17 mouse cellular contexts compared by ENCODE assay signal in the genomic region with DNA sequence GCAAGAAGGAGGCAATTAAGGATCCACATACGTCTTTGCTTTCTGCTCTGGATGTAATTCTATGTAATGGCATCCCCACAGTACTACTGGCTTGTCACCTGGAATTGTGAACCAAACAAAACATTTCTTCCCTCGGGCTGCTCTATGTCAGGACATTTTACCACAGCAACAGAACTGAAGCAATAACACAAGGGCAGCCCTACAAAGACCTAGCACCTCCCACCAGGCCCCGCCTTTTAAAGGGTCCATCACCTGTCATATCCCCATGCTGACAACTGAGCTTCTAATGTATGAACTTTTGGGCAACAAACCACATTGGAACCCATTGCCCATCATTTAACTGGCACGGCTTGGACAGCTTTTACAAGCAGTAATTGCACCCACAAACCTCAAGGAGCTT. TPM values are rescaled to one million over a fixed set of nuclear protein-coding genes. Genes with fewer than 3 reads are reported as not detected.
DNase-seq lines count a peak whose midpoint lies in the region; ATAC-seq and TF ChIP-seq lines count a peak whose summit lies in the region.
"Had no signal": no experiment of that assay in that cellular context is flagged by ENCODE, and none has a peak within 500 bp of the region (broad histone marks: within the 10 kb centered on the region; RNA-seq: fewer than 3 reads in every experiment).

No protein-coding gene starts in this region.

- DNase-seq in liver, adult 2 months (ENCODE audit: extremely low read depth, low read depth, low spot score): peak; percentile 59
- no peak for DNase-seq in liver, embryonic 11.5 days (ENCODE audit: low spot score)
- DNase-seq in thymus, postnatal 4 days: peak; percentile 36
- no peak for DNase-seq in thymus, postnatal 25 days
- DNase-seq in spleen, postnatal 14 days (ENCODE audit: low spot score in 2 of 2): no peak
- no peak for DNase-seq in spleen, adult 12 weeks (ENCODE audit: low spot score)
- DNase-seq: adrenal gland, postnatal 36 days; cerebellum, adult 8-10 months; gastrocnemius, postnatal 14 days; kidney, adult 18-20 months; kidney, postnatal 36 days; lung, embryonic 14.5 days; midbrain, embryonic 14.5 days had no signal

- no peak for ATAC-seq in liver, embryonic 11.5 days (replicated peaks; ENCODE audit: low FRiP score)
- ATAC-seq in granulocyte monocyte progenitor cell, adult 5-6 weeks (replicated peaks; ENCODE audit: poor library complexity, severe bottlenecking): peak; percentile 71

- TF ChIP-seq CTCF in liver, adult 2 months (IDR thresholded peaks at IDR 0.05; ENCODE audit: low read depth, low read length): no peak

- H3K27ac ChIP-seq in liver, adult 2 months (replicated peaks; ENCODE audit: insufficient read depth, low read depth, low read length): no peak overlapping the region
- H3K27ac ChIP-seq in liver, embryonic 11.5 days (ENCODE audit: low read depth, low read length): no peak overlapping the region
- H3K27ac ChIP-seq: embryonic facial prominence, embryonic 13.5 days; hindbrain, embryonic 12.5 days; macrophage had no signal

- H3K36me3 ChIP-seq in liver, adult 2 months (ENCODE audit: control insufficient read depth, insufficient read depth, low read length): no peaks in the 10 kb centered on the region
- no peaks in the 10 kb centered on the region for H3K36me3 ChIP-seq in liver, embryonic 11.5 days (ENCODE audit: control insufficient read depth, insufficient read depth, low read length)
- H3K36me3 ChIP-seq: embryonic facial prominence, embryonic 13.5 days; hindbrain, embryonic 12.5 days had no signal

- WGBS in liver, adult 2 months: 66% methylated on average over 4 of the region's 4 CpGs
- WGBS in liver, embryonic 11.5 days: 60% methylated on average over 4 of the region's 4 CpGs

- no peak overlapping the region for H3K4me3 ChIP-seq in liver, adult 2 months (ENCODE audit: insufficient read depth, low read depth, low read length)
- no peak overlapping the region for H3K4me3 ChIP-seq in liver, embryonic 11.5 days (ENCODE audit: low read depth, low read length)
- H3K4me3 ChIP-seq: embryonic facial prominence, embryonic 13.5 days; hindbrain, embryonic 12.5 days had no signal

- no peak overlapping the region for H3K9ac ChIP-seq in liver, adult 2 months (ENCODE audit: low read depth, low read length)
- no peak overlapping the region for H3K9ac ChIP-seq in liver, embryonic 11.5 days (ENCODE audit: low read depth, low read length)
- H3K9ac ChIP-seq: embryonic facial prominence, embryonic 13.5 days; hindbrain, embryonic 12.5 days; lung, embryonic 14.5 days had no signal

- H3K4me1 ChIP-seq in liver, adult 2 months (ENCODE audit: control insufficient read depth, insufficient read depth, low read length): peaks cover 12% of the 10 kb centered on the region
- H3K4me1 ChIP-seq in liver, embryonic 11.5 days (replicated peaks; ENCODE audit: control insufficient read depth, insufficient read depth, low read length): peaks cover 3% of the 10 kb centered on the region
- H3K4me1 ChIP-seq: embryonic facial prominence, embryonic 13.5 days had no signal

- no peak for TF ChIP-seq POLR2A in liver, adult 2 months (IDR thresholded peaks at IDR 0.05; ENCODE audit: extremely low read depth, insufficient read depth, low read length)

- H3K4me2 ChIP-seq in liver, embryonic 11.5 days: no peak overlapping the region
- H3K4me2 ChIP-seq: embryonic facial prominence, embryonic 13.5 days; hindbrain, embryonic 12.5 days; lung, embryonic 14.5 days had no signal

- no peaks in the 10 kb centered on the region for H3K9me3 ChIP-seq in liver, embryonic 11.5 days (ENCODE audit: control insufficient read depth, low read length)
- H3K9me3 ChIP-seq: embryonic facial prominence, embryonic 13.5 days; hindbrain, embryonic 12.5 days had no signal

- no peaks in the 10 kb centered on the region for H3K79me2 ChIP-seq in liver, adult 2 months (ENCODE audit: control insufficient read depth, insufficient read depth, low read length)

- no peaks in the 10 kb centered on the region for H3K27me3 ChIP-seq in liver, adult 2 months (ENCODE audit: control insufficient read depth, insufficient read depth, low read length)
- H3K27me3 ChIP-seq in liver, embryonic 11.5 days (replicated peaks; ENCODE audit: control insufficient read depth, insufficient read depth, low read length): no peaks in the 10 kb centered on the region
- H3K27me3 ChIP-seq: embryonic facial prominence, embryonic 13.5 days; hindbrain, embryonic 12.5 days had no signal

RNA-seq across cellular contexts. Expression of a gene that starts 21.7 kb away (rescaled TPM):
- 17.5 and 25.6 TPM in 2 replicates for total RNA-seq in liver, adult 2 months (2014; rRNA removed)
- 10.3 and 13.8 TPM in 2 replicates for polyA plus RNA-seq in liver, adult 2 months (2012; rRNA removed)
- 9.6 and 10.1 TPM in 2 replicates for polyA plus RNA-seq in liver, embryonic 11.5 days (2014; fragmentation: Nextera tagmentation; extraction: Ambion mirVana)
- 2.0 TPM in 1 of 2 replicates, not detected in the other for total RNA-seq in granulocyte monocyte progenitor cell, adult 5-6 weeks (2014; fragmentation: Nextera tagmentation)
- total RNA-seq in granulocyte monocyte progenitor cell, adult 5-6 weeks (2017): 3.1 and 4.2 TPM in 2 replicates

Comparison
In these comparisons a context has a peak if more than half of its experiments do, and no peak if none do; other contexts are left out.
1. DNase-seq: peak in liver, adult 2 months (single experiment) and thymus, postnatal 4 days (single experiment); none in liver, embryonic 11.5 days (single experiment), thymus, postnatal 25 days (single experiment), spleen, postnatal 14 days (0 of 2) and spleen, adult 12 weeks (single experiment).